Mouse (Mus musculus) megakaryocyte, embryonic 14.5 days (primary cell): Measurements from ENCODE around the gene Simc1.

Experiments used
- FLI1 ChIP-seq: IDR thresholded peaks from 2 replicates; pipeline ENCODE4 v1.6.1; 2012; ENCODE audit warnings: low read length, inconsistent platforms, mixed read lengths
- GATA1 ChIP-seq: IDR thresholded peaks from 3 replicates; pipeline ENCODE4 v1.6.1; 2012; ENCODE audit warnings: mixed read lengths, low read length, inconsistent platforms, borderline replicate concordance

GRCm38 (mm10) chr13:54527140-54527539 is 23.6 kb downstream of the Simc1 start:
- TF ChIP-seq FLI1, result no peak
- TF ChIP-seq GATA1, result no peak
